In the genomic region with DNA sequence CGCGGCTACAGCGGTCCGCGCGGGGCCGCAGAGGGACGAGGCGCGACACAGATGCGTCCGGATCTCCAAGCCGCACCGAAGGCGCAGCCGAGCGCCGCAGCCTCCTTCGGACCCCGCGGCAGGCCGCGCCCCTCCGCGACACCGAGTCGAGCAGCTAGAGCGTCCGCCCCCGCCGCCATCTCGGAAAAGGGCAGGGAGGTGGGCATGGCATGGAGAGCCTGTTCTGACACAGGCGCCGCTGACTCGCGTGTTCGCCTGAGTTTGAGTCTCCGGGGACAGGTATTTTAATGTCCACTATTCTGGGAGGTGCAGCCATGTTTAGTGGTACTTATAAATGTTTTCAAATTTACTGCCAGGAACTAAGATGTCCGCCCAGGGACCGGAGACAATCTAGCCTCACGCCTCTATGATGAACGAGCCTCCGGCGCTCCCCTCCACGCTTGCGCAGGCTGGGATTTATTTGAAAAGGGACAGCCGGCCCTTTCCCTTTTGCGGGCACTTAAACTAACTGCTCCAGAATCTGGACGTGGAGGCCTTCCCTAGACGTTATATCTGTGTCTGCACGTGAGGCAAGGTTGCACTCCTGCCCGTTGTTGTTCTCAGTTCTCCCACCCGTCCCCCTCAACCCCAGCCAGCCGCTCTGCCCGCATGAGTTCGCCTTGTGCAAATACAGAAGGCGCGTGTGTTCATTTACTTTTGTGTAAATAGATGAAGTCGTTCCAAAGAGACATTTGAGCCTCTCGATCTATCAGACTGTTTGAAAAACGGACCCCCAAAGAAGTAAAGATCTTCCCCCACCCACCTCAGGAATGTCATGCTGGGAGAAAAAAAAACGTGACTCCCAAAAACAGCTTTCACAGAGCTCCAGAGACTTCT, we compare ENCODE assay signal across 8 mouse cellular contexts. TPM values are rescaled to one million over a fixed set of nuclear protein-coding genes. Genes with fewer than 3 reads are reported as not detected.
DNase-seq lines count a peak whose midpoint lies in the region; ATAC-seq lines count a peak whose summit lies in the region.

No protein-coding gene starts in this region.

- peak; percentile 93 for DNase-seq in adrenal gland, adult 2 months
- peak; percentile 94 for DNase-seq in embryo, embryonic 11 days
- DNase-seq in gastrocnemius, postnatal 25 days: peak; percentile 86
- DNase-seq in intestine, embryonic 14.5 days (ENCODE audit: low spot score): peak; percentile 98
- DNase-seq in left cerebral cortex, postnatal 14 days (ENCODE audit: low spot score in 2 of 2): peak; percentile 79 to 86
- DNase-seq in right cerebral cortex, postnatal 14 days: peak; percentile 87
- peak; percentile 90 for DNase-seq in urinary bladder, postnatal 25 days (ENCODE audit: low spot score)

- intact Hi-C loops in left cerebral cortex, postnatal 14 days (cut with DNase I): loop anchor here (2.0 to 5.0 kb wide), 2 partner anchors 42 to 56 kb away; partner anchors contain the start of genes Sphk1 and Ubald2

- H3K4me2 ChIP-seq in intestine, embryonic 14.5 days (ENCODE audit: low read length): peak overlapping the region; percentile 70

- ATAC-seq in intestine, embryonic 14.5 days (replicated peaks; ENCODE audit: low FRiP score, low TSS enrichment, low read depth): peak; percentile 90
- ATAC-seq in megakaryocyte-erythroid progenitor cell, adult 5-6 weeks (replicated peaks; ENCODE audit: low FRiP score, low TSS enrichment, poor library complexity, severe bottlenecking): peak; percentile 74

- H3K4me3 ChIP-seq in intestine, embryonic 14.5 days (ENCODE audit: low read depth, low read length): peak overlapping the region; percentile 87

- peaks cover 23% of the 10 kb centered on the region for H3K36me3 ChIP-seq in intestine, embryonic 14.5 days (ENCODE audit: control insufficient read depth, insufficient read depth, low read length)

- H3K27ac ChIP-seq in intestine, embryonic 14.5 days (ENCODE audit: low read depth): peak overlapping the region; percentile 92

- under 1% methylated on average over 62 of the region's 62 CpGs for WGBS in intestine, embryonic 14.5 days

- no peaks in the 10 kb centered on the region for H3K9me3 ChIP-seq in intestine, embryonic 14.5 days (ENCODE audit: control insufficient read depth, low read length)

- peaks cover 12% of the 10 kb centered on the region; the same call in 1 of the 2 replicates for H3K4me1 ChIP-seq in intestine, embryonic 14.5 days (replicated peaks; ENCODE audit: control insufficient read depth, insufficient read depth, low read length)

- H3K9ac ChIP-seq in intestine, embryonic 14.5 days (ENCODE audit: low read length): peak overlapping the region; percentile 95

- no peaks in the 10 kb centered on the region for H3K27me3 ChIP-seq in intestine, embryonic 14.5 days (replicated peaks; ENCODE audit: control insufficient read depth, insufficient read depth, low read length)

RNA-seq across cellular contexts. Expression of gene Prpsap1, which starts 3.5 kb away (rescaled TPM):
- 10 to 100 TPM; 76.0 to 85.0 TPM for total RNA-seq in adrenal gland, adult 2 months (2021)
- 223 and 257 TPM in 2 replicates for polyA plus RNA-seq in adrenal gland, adult 2 months (2012; rRNA removed)
- total RNA-seq in gastrocnemius, postnatal 25 days (2021): 10 to 100 TPM; 17.0 to 18.9 TPM
- polyA plus RNA-seq in intestine, embryonic 14.5 days (2014; fragmentation: Nextera tagmentation; extraction: Ambion mirVana): 207 and 208 TPM in 2 replicates
- total RNA-seq in left cerebral cortex, postnatal 14 days (2021): 10 to 100 TPM; 70.6 to 82.9 TPM
- 89.6 and 95.3 TPM in 2 replicates for total RNA-seq in megakaryocyte-erythroid progenitor cell, adult 5-6 weeks (2014; fragmentation: Nextera tagmentation)
- total RNA-seq in megakaryocyte-erythroid progenitor cell, adult 5-6 weeks (2017): 36.8 and 60.7 TPM in 2 replicates

RNA-seq across cellular contexts. Expression of gene Qrich2, which starts 24.4 kb away (rescaled TPM):
- not detected for total RNA-seq in adrenal gland, adult 2 months (2021)
- 0.06 TPM in 1 of 2 replicates, not detected in the other for polyA plus RNA-seq in adrenal gland, adult 2 months (2012; rRNA removed)
- not detected for total RNA-seq in gastrocnemius, postnatal 25 days (2021)
- 0.15 and 0.22 TPM in 2 replicates for polyA plus RNA-seq in intestine, embryonic 14.5 days (2014; fragmentation: Nextera tagmentation; extraction: Ambion mirVana)
- total RNA-seq in left cerebral cortex, postnatal 14 days (2021): not detected
- total RNA-seq in megakaryocyte-erythroid progenitor cell, adult 5-6 weeks (2014; fragmentation: Nextera tagmentation): not detected in 2 replicates
- not detected in 2 replicates for total RNA-seq in megakaryocyte-erythroid progenitor cell, adult 5-6 weeks (2017)

RNA-seq across cellular contexts. Expression of gene Sphk1, which starts 40.3 kb away (rescaled TPM):
- total RNA-seq in adrenal gland, adult 2 months (2021): 1 to 10 TPM; 2.4 to 2.6 TPM
- 3.7 and 4.1 TPM in 2 replicates for polyA plus RNA-seq in adrenal gland, adult 2 months (2012; rRNA removed)
- 1 to 10 TPM in 1 of 2 experiments, under 1 TPM in 1; 0.94 to 2.0 TPM for total RNA-seq in gastrocnemius, postnatal 25 days (2021)
- polyA plus RNA-seq in intestine, embryonic 14.5 days (2014; fragmentation: Nextera tagmentation; extraction: Ambion mirVana): 2.1 and 4.5 TPM in 2 replicates
- total RNA-seq in left cerebral cortex, postnatal 14 days (2021): 1 to 10 TPM; 4.7 to 5.9 TPM
- total RNA-seq in megakaryocyte-erythroid progenitor cell, adult 5-6 weeks (2014; fragmentation: Nextera tagmentation): 188 and 259 TPM in 2 replicates
- 119 and 168 TPM in 2 replicates for total RNA-seq in megakaryocyte-erythroid progenitor cell, adult 5-6 weeks (2017)

RNA-seq across cellular contexts. Expression of gene Ubald2, which starts 56.6 kb away (rescaled TPM):
- 10 to 100 TPM; 16.3 to 35.2 TPM for total RNA-seq in adrenal gland, adult 2 months (2021)
- 119 and 158 TPM in 2 replicates for polyA plus RNA-seq in adrenal gland, adult 2 months (2012; rRNA removed)
- total RNA-seq in gastrocnemius, postnatal 25 days (2021): 10 to 100 TPM; 35.9 to 40.4 TPM
- polyA plus RNA-seq in intestine, embryonic 14.5 days (2014; fragmentation: Nextera tagmentation; extraction: Ambion mirVana): 76.2 and 78.5 TPM in 2 replicates
- 10 to 100 TPM; 30.1 to 32.0 TPM for total RNA-seq in left cerebral cortex, postnatal 14 days (2021)
- total RNA-seq in megakaryocyte-erythroid progenitor cell, adult 5-6 weeks (2014; fragmentation: Nextera tagmentation): 68.8 and 89.9 TPM in 2 replicates
- 65.8 and 93.3 TPM in 2 replicates for total RNA-seq in megakaryocyte-erythroid progenitor cell, adult 5-6 weeks (2017)

Comparison
In these comparisons a context has a peak if more than half of its experiments do, and no peak if none do; other contexts are left out.
1. Peak in every context shown above with its lines: DNase-seq, ATAC-seq, H3K4me3 ChIP-seq and H3K27ac ChIP-seq.
2. RNA of gene Sphk1, which starts 40.3 kb away (total RNA-seq): 119 to 259 TPM in megakaryocyte-erythroid progenitor cell, adult 5-6 weeks; 4.7 to 5.9 TPM in left cerebral cortex, postnatal 14 days, 2.4 to 2.6 TPM in adrenal gland, adult 2 months and 0.94 to 2.0 TPM in gastrocnemius, postnatal 25 days; every median in the first group is over 10 times any median in the second.